Mouse (Mus musculus) spleen, postnatal 36 days (tissue): ENCODE results near the gene Dnmt3l.
"Not testable (repeated sequence)": the region's sequence is repeated elsewhere in the genome, so short reads cannot be mapped to it uniquely, and the experiment has no call there.

Source experiments
- DNase-seq, 2 experiments: peaks; one replicate each; pipeline ENCODE4 v3.0.0; 2022; ENCODE audit warnings: low spot score in 2 of 2, mixed read lengths in 1 of 2

Gene Dnmt3l

GRCm38 (mm10) chr10:78041647-78042046 is at the start of gene Dnmt3l:
TSS of gene Dnmt3l (plus strand) at chr10:78041947.
- no peak for DNase-seq

GRCm38 (mm10) chr10:77995639-77996038 is 46.1 kb upstream of the Dnmt3l start:
- DNase-seq: no peak

GRCm38 (mm10) chr10:78000200-78000599 is 41.5 kb upstream of the Dnmt3l start:
- DNase-seq: no peak

GRCm38 (mm10) chr10:78001796-78002195 is 40.0 kb upstream of the Dnmt3l start:
- DNase-seq: no peak

GRCm38 (mm10) chr10:78002316-78002715 is 39.4 kb upstream of the Dnmt3l start:
- DNase-seq: no peak

- DNase-seq: no peak
These were observed 37.2 kb upstream of the Dnmt3l start for GRCm38 (mm10) chr10:78004479-78005100.

- no peak for DNase-seq
These were observed 35.8 kb upstream of the Dnmt3l start for GRCm38 (mm10) chr10:78005791-78006438.

GRCm38 (mm10) chr10:78007203-78007602 is 34.5 kb upstream of the Dnmt3l start:
- DNase-seq: no peak

- no peak for DNase-seq
These were observed 33.6 kb upstream of the Dnmt3l start for GRCm38 (mm10) chr10:78008169-78008568.

GRCm38 (mm10) chr10:78009184-78009944 is 32.4 kb upstream of the Dnmt3l start:
- peak; percentile 96 for DNase-seq

- DNase-seq: no peak
These were observed 31.8 kb upstream of the Dnmt3l start, which contains the start of gene Pfkl for GRCm38 (mm10) chr10:78009945-78010293. TSS of gene Pfkl (minus strand) at chr10:78010083.

GRCm38 (mm10) chr10:78010335-78010734 is 31.4 kb upstream of the Dnmt3l start:
- no peak for DNase-seq

- not testable (repeated sequence) for DNase-seq
These were observed 30.6 kb upstream of the Dnmt3l start for GRCm38 (mm10) chr10:78011116-78011515.

GRCm38 (mm10) chr10:78012661-78013495 is 28.9 kb upstream of the Dnmt3l start:
- no peak for DNase-seq

GRCm38 (mm10) chr10:78015489-78015888 is 26.3 kb upstream of the Dnmt3l start:
- no peak for DNase-seq

GRCm38 (mm10) chr10:78016366-78016765 is 25.4 kb upstream of the Dnmt3l start:
- DNase-seq: no peak

GRCm38 (mm10) chr10:78018797-78019203 is 22.9 kb upstream of the Dnmt3l start:
- DNase-seq: peak; percentile 60 to 70

GRCm38 (mm10) chr10:78019291-78019690 is 22.5 kb upstream of the Dnmt3l start:
- no peak for DNase-seq

- DNase-seq: not testable (repeated sequence)
These were observed 21.8 kb upstream of the Dnmt3l start for GRCm38 (mm10) chr10:78019984-78020383.

- not testable (repeated sequence) for DNase-seq
These were observed 16.3 kb upstream of the Dnmt3l start for GRCm38 (mm10) chr10:78025453-78025852.

- peak; percentile 56 to 71 for DNase-seq
These were observed 13.6 kb upstream of the Dnmt3l start for GRCm38 (mm10) chr10:78028129-78028528.

GRCm38 (mm10) chr10:78029080-78029479 is 12.7 kb upstream of the Dnmt3l start:
- no peak for DNase-seq
